Mouse (Mus musculus): ENCODE results near the gene Cdh13. TPM values are rescaled to one million over a fixed set of nuclear protein-coding genes. Genes with fewer than 3 reads are reported as not detected.

The Cdh13 gene
- polyA plus RNA-seq, 1 experiment from 2014 or later = 4.2 TPM

- Histone ChIP-seq H3K9ac (no peak overlapping the region), H3K4me1 (no peaks in the 10 kb centered on the region), H3K27me3 (peaks cover 4% of the 10 kb centered on the region; the same call in 1 of the 2 replicates), H3K4me2 (no peak overlapping the region), H3K27ac (no peak overlapping the region), H3K9me3 (replicated peaks) (no peaks in the 10 kb centered on the region), H3K36me3 (no peaks in the 10 kb centered on the region), H3K4me3 (replicated peaks) (no peak overlapping the region)
- no peak for ATAC-seq (replicated peaks; ENCODE audit: low FRiP score)
- 93% methylated on average over 10 of the region's 10 CpGs for WGBS
Measured at GRCm38 (mm10) chr8:118851361-118851760, 567.8 kb downstream of the Cdh13 start.

- no peak overlapping the region for H3K9ac ChIP-seq
- WGBS = 81% methylated on average over 12 of the region's 12 CpGs
- no peak overlapping the region for H3K4me3 ChIP-seq (replicated peaks)
- no peaks in the 10 kb centered on the region for H3K36me3 ChIP-seq
- no peak for ATAC-seq (replicated peaks; ENCODE audit: low FRiP score)
- H3K9me3 ChIP-seq (replicated peaks) = no peaks in the 10 kb centered on the region
- H3K27ac ChIP-seq = no peak overlapping the region
- H3K27me3 ChIP-seq = no peaks in the 10 kb centered on the region
- H3K4me2 ChIP-seq = no peak overlapping the region
- no peaks in the 10 kb centered on the region for H3K4me1 ChIP-seq
Measured at GRCm38 (mm10) chr8:118852861-118853260, 569.3 kb downstream of the Cdh13 start.

GRCm38 (mm10) chr8:118854656-118855055 is 571.1 kb downstream of the Cdh13 start:
- no peaks in the 10 kb centered on the region for H3K27me3 ChIP-seq
- H3K27ac ChIP-seq = no peak overlapping the region
- no peak for ATAC-seq (replicated peaks; ENCODE audit: low FRiP score)
- WGBS = 72% methylated on average over 8 of the region's 8 CpGs
- no peaks in the 10 kb centered on the region for H3K9me3 ChIP-seq (replicated peaks)
- H3K9ac ChIP-seq = no peak overlapping the region
- no peak overlapping the region for H3K4me2 ChIP-seq
- no peaks in the 10 kb centered on the region for H3K4me1 ChIP-seq
- no peaks in the 10 kb centered on the region for H3K36me3 ChIP-seq
- no peak overlapping the region for H3K4me3 ChIP-seq (replicated peaks)

- Histone ChIP-seq H3K36me3 (no peaks in the 10 kb centered on the region), H3K27me3 (no peaks in the 10 kb centered on the region), H3K4me3 (replicated peaks) (no peak overlapping the region), H3K9me3 (replicated peaks) (no peaks in the 10 kb centered on the region), H3K4me1 (0 out of 2 replicates have a peak, but pooled peaks cover 3% of the 10 kb centered on the region), H3K27ac (no peak overlapping the region), H3K4me2 (no peak overlapping the region), H3K9ac (no peak overlapping the region)
- 70% methylated on average over 6 of the region's 6 CpGs for WGBS
- 0 out of 2 replicates have a peak, but pooled peaks have one; percentile 15 for ATAC-seq (replicated peaks; ENCODE audit: low FRiP score)
Measured at GRCm38 (mm10) chr8:118866332-118866731, 582.8 kb downstream of the Cdh13 start.

- Histone ChIP-seq H3K27me3 (no peaks in the 10 kb centered on the region), H3K4me2 (no peak overlapping the region), H3K36me3 (no peaks in the 10 kb centered on the region), H3K27ac (no peak overlapping the region), H3K4me1 (0 out of 2 replicates have a peak, but pooled peaks cover 3% of the 10 kb centered on the region), H3K4me3 (replicated peaks) (no peak overlapping the region), H3K9ac (no peak overlapping the region), H3K9me3 (replicated peaks) (no peaks in the 10 kb centered on the region)
- ATAC-seq (replicated peaks; ENCODE audit: low FRiP score) = no peak
- 85% methylated on average over 8 of the region's 8 CpGs for WGBS
Measured at GRCm38 (mm10) chr8:118870711-118871110, 587.2 kb downstream of the Cdh13 start.

- H3K36me3 ChIP-seq = no peaks in the 10 kb centered on the region
- ATAC-seq (replicated peaks; ENCODE audit: low FRiP score) = no peak
- H3K4me1 ChIP-seq = peaks cover 7% of the 10 kb centered on the region; the same call in 1 of the 2 replicates
- H3K27ac ChIP-seq = no peak overlapping the region
- 64% methylated on average over 11 of the region's 11 CpGs for WGBS
- no peak overlapping the region for H3K9ac ChIP-seq
- no peak overlapping the region for H3K4me3 ChIP-seq (replicated peaks)
- H3K9me3 ChIP-seq (replicated peaks) = no peaks in the 10 kb centered on the region
- H3K4me2 ChIP-seq = no peak overlapping the region
- no peaks in the 10 kb centered on the region for H3K27me3 ChIP-seq
Measured at GRCm38 (mm10) chr8:118879939-118880825, 596.6 kb downstream of the Cdh13 start.

GRCm38 (mm10) chr8:118884296-118884695 is 600.8 kb downstream of the Cdh13 start:
- no peak for ATAC-seq (replicated peaks; ENCODE audit: low FRiP score)
- WGBS = 35% methylated on average over 8 of the region's 8 CpGs

GRCm38 (mm10) chr8:118884988-118885387 is 601.5 kb downstream of the Cdh13 start:
- Histone ChIP-seq H3K4me3 (replicated peaks) (no peak overlapping the region), H3K27me3 (no peaks in the 10 kb centered on the region), H3K27ac (no peak overlapping the region), H3K4me1 (peaks cover 7% of the 10 kb centered on the region; the same call in 1 of the 2 replicates), H3K9ac (no peak overlapping the region), H3K4me2 (peak overlapping the region; percentile 14), H3K36me3 (no peaks in the 10 kb centered on the region), H3K9me3 (replicated peaks) (no peaks in the 10 kb centered on the region)
- 23% methylated on average over 11 of the region's 11 CpGs for WGBS
- ATAC-seq (replicated peaks; ENCODE audit: low FRiP score) = no peak

More at GRCm38 (mm10) chr8:118884296-118884695, 600.8 kb downstream of the Cdh13 start:
- Histone ChIP-seq H3K4me3 (replicated peaks) (no peak overlapping the region), H3K4me1 (peaks cover 7% of the 10 kb centered on the region; the same call in 1 of the 2 replicates), H3K4me2 (peak overlapping the region; percentile 14), H3K9me3 (replicated peaks) (no peaks in the 10 kb centered on the region), H3K27me3 (no peaks in the 10 kb centered on the region), H3K36me3 (no peaks in the 10 kb centered on the region), H3K27ac (no peak overlapping the region), H3K9ac (no peak overlapping the region)

GRCm38 (mm10) chr8:118902402-118902801 is 618.9 kb downstream of the Cdh13 start:
- Histone ChIP-seq H3K27me3 (no peaks in the 10 kb centered on the region), H3K4me1 (peaks cover 12% of the 10 kb centered on the region; the same call in 1 of the 2 replicates), H3K36me3 (no peaks in the 10 kb centered on the region), H3K4me3 (replicated peaks) (no peak overlapping the region), H3K4me2 (no peak overlapping the region), H3K9ac (no peak overlapping the region), H3K9me3 (replicated peaks) (no peaks in the 10 kb centered on the region), H3K27ac (no peak overlapping the region)
- 80% methylated on average over 11 of the region's 11 CpGs for WGBS
- no peak for ATAC-seq (replicated peaks; ENCODE audit: low FRiP score)

GRCm38 (mm10) chr8:118916513-118916912 is 633.0 kb downstream of the Cdh13 start:
- no peaks in the 10 kb centered on the region for H3K36me3 ChIP-seq

GRCm38 (mm10) chr8:118937412-118937811 is 653.9 kb downstream of the Cdh13 start:
- Histone ChIP-seq H3K4me2 (no peak overlapping the region), H3K9ac (no peak overlapping the region), H3K36me3 (no peaks in the 10 kb centered on the region), H3K4me3 (replicated peaks) (no peak overlapping the region), H3K27me3 (peaks cover 4% of the 10 kb centered on the region; the same call in 1 of the 2 replicates), H3K4me1 (peaks cover 6% of the 10 kb centered on the region; the same call in 1 of the 2 replicates), H3K9me3 (replicated peaks) (no peaks in the 10 kb centered on the region), H3K27ac (no peak overlapping the region)
- WGBS = 20% methylated on average over 11 of the region's 11 CpGs
- ATAC-seq (replicated peaks; ENCODE audit: low FRiP score) = no peak

More at GRCm38 (mm10) chr8:118916513-118916912, 633.0 kb downstream of the Cdh13 start:
- Histone ChIP-seq H3K9ac (no peak overlapping the region), H3K27ac (no peak overlapping the region), H3K4me1 (no peaks in the 10 kb centered on the region), H3K4me3 (replicated peaks) (no peak overlapping the region), H3K4me2 (no peak overlapping the region), H3K9me3 (replicated peaks) (peaks cover 14% of the 10 kb centered on the region), H3K27me3 (no peaks in the 10 kb centered on the region)
- WGBS = 91% methylated on average over 3 of the region's 3 CpGs
- no peak for ATAC-seq (replicated peaks; ENCODE audit: low FRiP score)

GRCm38 (mm10) chr8:118938025-118938424 is 654.5 kb downstream of the Cdh13 start:
- WGBS = 38% methylated on average over 8 of the region's 8 CpGs

More at GRCm38 (mm10) chr8:118938025-118938424, 654.5 kb downstream of the Cdh13 start:
- ATAC-seq (replicated peaks; ENCODE audit: low FRiP score) = no peak
- H3K4me3 ChIP-seq (replicated peaks) = no peak overlapping the region
- peaks cover 6% of the 10 kb centered on the region; the same call in 1 of the 2 replicates for H3K4me1 ChIP-seq
- H3K9ac ChIP-seq = no peak overlapping the region
- H3K27ac ChIP-seq = no peak overlapping the region
- peaks cover 4% of the 10 kb centered on the region; the same call in 1 of the 2 replicates for H3K27me3 ChIP-seq
- no peaks in the 10 kb centered on the region for H3K36me3 ChIP-seq
- no peaks in the 10 kb centered on the region for H3K9me3 ChIP-seq (replicated peaks)
- no peak overlapping the region for H3K4me2 ChIP-seq
